Mouse (Mus musculus) telencephalon, adult 2 months (tissue): Measurements from ENCODE around the gene Irs3.
"Not testable (repeated sequence)": the region's sequence is repeated elsewhere in the genome, so short reads cannot be mapped to it uniquely, and the experiment has no call there.

Experiments
- DNase-seq: peaks from one replicate; pipeline ENCODE4 v3.0.0-alpha.2; 2011; ENCODE audit warnings: low read depth, low spot score

Gene Irs3

GRCm38 (mm10) chr5:137623937-137624530, 21.5 kb downstream of the Irs3 start:
- no peak for DNase-seq

- no peak for DNase-seq
Observed at GRCm38 (mm10) chr5:137615347-137615746, 30.2 kb downstream of the Irs3 start.

GRCm38 (mm10) chr5:137614921-137615320, 30.6 kb downstream of the Irs3 start:
- not testable (repeated sequence) for DNase-seq

GRCm38 (mm10) chr5:137613550-137613949, 32.0 kb downstream of the Irs3 start, which contains the start of gene Pcolce:
Pcolce (minus strand) TSS chr5:137613784.
- DNase-seq = no peak

GRCm38 (mm10) chr5:137613076-137613475, 32.4 kb downstream of the Irs3 start:
- no peak for DNase-seq

- no peak for DNase-seq
Observed at GRCm38 (mm10) chr5:137611245-137611602, 34.3 kb downstream of the Irs3 start.

GRCm38 (mm10) chr5:137610548-137611244, 34.8 kb downstream of the Irs3 start:
- no peak for DNase-seq

GRCm38 (mm10) chr5:137610056-137610455, 35.5 kb downstream of the Irs3 start:
- no peak for DNase-seq

GRCm38 (mm10) chr5:137609292-137609691, 36.2 kb downstream of the Irs3 start:
- no peak for DNase-seq

GRCm38 (mm10) chr5:137608654-137609190, 36.8 kb downstream of the Irs3 start:
- no peak for DNase-seq

- DNase-seq = no peak
Observed at GRCm38 (mm10) chr5:137607860-137608653, 37.5 kb downstream of the Irs3 start.

- no peak for DNase-seq
Observed at GRCm38 (mm10) chr5:137601365-137601729, 44.2 kb downstream of the Irs3 start.

- peak; percentile 99 for DNase-seq
Observed at GRCm38 (mm10) chr5:137600619-137601364, 44.7 kb downstream of the Irs3 start, which contains the start of gene Mospd3. Mospd3 (minus strand) TSS chr5:137601058.

- DNase-seq = no peak
Observed at GRCm38 (mm10) chr5:137600281-137600618, 45.3 kb downstream of the Irs3 start.

GRCm38 (mm10) chr5:137599600-137599999, 45.9 kb downstream of the Irs3 start:
- no peak for DNase-seq

GRCm38 (mm10) chr5:137598100-137598826, 47.3 kb downstream of the Irs3 start:
- DNase-seq = no peak

GRCm38 (mm10) chr5:137597625-137598024, 47.9 kb downstream of the Irs3 start:
- DNase-seq = no peak

GRCm38 (mm10) chr5:137596601-137597261, 48.8 kb downstream of the Irs3 start:
- no peak for DNase-seq

GRCm38 (mm10) chr5:137595921-137596320, 49.6 kb downstream of the Irs3 start:
- no peak for DNase-seq
